Mouse (Mus musculus): ENCODE data around the gene Prg3.

DNA sequence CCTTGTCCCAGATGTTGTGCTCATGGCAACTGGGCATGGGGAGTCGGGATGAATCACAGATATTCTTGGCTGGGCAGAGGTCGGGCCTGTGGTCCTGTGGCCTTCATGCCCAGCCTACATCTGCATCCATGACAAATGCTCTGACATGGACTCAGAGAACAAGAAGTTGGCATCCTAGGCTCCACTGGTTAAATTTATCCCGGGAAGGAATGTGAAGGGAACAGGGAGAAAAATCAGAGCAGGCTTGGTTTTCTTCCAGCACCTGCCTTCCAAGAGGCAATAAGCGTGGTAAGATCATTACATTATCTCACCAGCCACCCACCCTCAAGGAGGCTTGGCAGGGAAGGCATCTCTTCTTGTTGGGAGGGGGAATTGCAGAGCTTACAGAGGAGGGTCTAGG lies 16.3 kb downstream of the Prg3 start:
- no peak for TF ChIP-seq CTCF (IDR thresholded peaks at IDR 0.05; ENCODE audit: insufficient read depth, low read length)
- TF ChIP-seq POLR2A (IDR thresholded peaks at IDR 0.05; ENCODE audit: borderline replicate concordance, extremely low read depth, low read depth, low read length): no peak
